Mouse (Mus musculus) v-Abl transformed pro-B cells (cell line): ENCODE measurements around the gene Dvl1.

Experiments used
- in situ Hi-C, 2 experiments: fragments of 400-800 bp; cut with MboI; formaldehyde crosslinking; loops; one replicate each; pipeline ENCODE4 v1.15.1; 2025; ENCODE audit not compliant: unreplicated experiment in 2 of 2

Dvl1 gene

GRCm38 (mm10) chr4:155838187-155839153, 8.7 kb upstream of the Dvl1 start:
- in situ Hi-C loops: loop anchor here in 1 of 2 experiments (10.0 kb wide), 1 partner anchor 106 kb away; the partner anchor contains the start of gene Ube2j2

GRCm38 (mm10) chr4:155839483-155839910, 7.7 kb upstream of the Dvl1 start, which contains the start of gene Mxra8:
Gene Mxra8, plus strand, starts transcription at chr4:155839680.
- in situ Hi-C loops: loop anchor here in 1 of 2 experiments (10.0 kb wide), 1 partner anchor 105 kb away; the partner anchor contains the start of gene Ube2j2

GRCm38 (mm10) chr4:155840076-155841002, 6.9 kb upstream of the Dvl1 start:
- in situ Hi-C loops: no loop called here

GRCm38 (mm10) chr4:155841003-155841454, 6.2 kb upstream of the Dvl1 start:
- in situ Hi-C loops: no loop called here

- in situ Hi-C loops: no loop called here
These were observed 5.4 kb upstream of the Dvl1 start for GRCm38 (mm10) chr4:155841651-155842270.

GRCm38 (mm10) chr4:155843231-155843630, 4.0 kb upstream of the Dvl1 start:
- in situ Hi-C loops: no loop called here

- in situ Hi-C loops: no loop called here
These were observed 570 bp downstream of the Dvl1 start for GRCm38 (mm10) chr4:155847591-155848352.

GRCm38 (mm10) chr4:155848434-155849095, 1.4 kb downstream of the Dvl1 start:
- in situ Hi-C loops: no loop called here

DNA sequence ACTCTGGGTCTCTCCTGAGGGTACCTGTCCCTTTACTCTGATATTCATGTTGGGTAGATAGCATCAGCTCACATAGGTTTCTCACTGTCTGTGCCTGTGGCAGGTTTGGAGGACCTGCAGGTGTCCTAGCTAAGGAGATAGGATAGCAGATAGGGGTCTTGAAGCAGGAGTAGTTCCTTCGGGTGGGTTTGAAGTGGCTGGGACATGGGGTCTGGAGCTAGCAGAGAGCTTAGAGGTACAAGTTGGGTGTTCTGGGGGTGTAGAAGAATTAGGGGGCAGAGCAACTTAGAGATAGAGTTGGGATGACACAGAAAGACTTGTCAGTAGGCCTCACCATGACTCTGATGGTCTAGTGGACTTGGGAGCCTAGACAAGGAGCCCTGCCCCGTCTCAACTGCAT, 2.2 kb downstream of the Dvl1 start:
- in situ Hi-C loops: no loop called here

DNA sequence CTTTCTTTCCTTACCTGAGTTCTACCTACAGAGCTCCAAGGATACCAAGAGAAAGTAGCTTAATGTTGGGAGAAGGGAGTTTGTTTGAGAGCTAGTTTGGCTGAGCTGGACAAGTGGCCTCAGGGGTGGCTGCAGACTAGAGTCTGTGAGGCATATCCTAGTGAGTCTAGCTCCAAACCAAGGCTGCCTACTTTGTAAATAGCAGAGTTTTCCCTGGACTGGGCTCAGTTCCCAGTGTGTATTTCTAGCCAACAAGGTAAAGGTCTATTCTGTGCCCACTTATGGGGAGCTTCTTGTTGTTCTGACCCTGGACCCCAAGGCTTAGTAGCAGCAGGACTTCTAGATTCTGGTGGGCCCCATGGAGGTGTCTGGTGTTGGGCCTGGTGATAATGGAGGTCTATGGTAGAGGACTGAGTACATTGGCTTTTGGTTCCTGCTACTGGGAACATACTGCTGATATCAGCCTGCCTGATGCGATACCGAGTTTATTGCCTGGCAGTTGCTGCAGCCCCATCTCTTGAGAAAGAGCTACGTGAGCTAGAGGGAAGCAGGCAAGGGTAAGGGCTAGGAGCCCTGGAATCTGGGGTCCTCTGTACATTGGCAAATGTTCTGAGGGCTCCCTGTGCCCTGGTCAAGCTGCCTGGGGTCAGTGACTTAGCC, 2.7 kb downstream of the Dvl1 start:
- in situ Hi-C loops: no loop called here

- in situ Hi-C loops: no loop called here
These were observed 4.2 kb downstream of the Dvl1 start for GRCm38 (mm10) chr4:155851368-155851767.

DNA sequence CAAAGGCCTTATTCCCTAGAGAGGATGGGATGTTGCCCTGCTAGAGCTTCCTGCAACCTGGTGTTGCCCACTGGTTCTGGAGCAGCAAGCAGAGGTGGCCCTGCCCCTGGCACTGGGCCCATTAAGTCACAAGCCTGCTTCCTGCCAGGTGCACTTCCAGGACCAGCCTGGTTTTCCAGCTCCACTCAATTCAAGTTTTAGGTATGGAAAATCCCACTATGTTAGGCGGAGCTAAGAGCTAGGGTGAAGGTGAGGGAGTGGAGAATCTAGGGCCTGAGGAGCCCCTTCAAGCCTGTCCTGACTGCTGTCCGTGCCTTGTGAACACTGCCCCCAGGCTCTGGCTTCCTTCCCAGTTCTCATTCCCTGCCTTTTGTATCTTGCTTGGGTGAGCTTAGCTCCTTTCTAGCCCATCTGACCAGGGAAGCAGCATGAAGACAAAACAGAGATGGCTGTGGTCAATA, 4.8 kb downstream of the Dvl1 start:
- in situ Hi-C loops: no loop called here

DNA sequence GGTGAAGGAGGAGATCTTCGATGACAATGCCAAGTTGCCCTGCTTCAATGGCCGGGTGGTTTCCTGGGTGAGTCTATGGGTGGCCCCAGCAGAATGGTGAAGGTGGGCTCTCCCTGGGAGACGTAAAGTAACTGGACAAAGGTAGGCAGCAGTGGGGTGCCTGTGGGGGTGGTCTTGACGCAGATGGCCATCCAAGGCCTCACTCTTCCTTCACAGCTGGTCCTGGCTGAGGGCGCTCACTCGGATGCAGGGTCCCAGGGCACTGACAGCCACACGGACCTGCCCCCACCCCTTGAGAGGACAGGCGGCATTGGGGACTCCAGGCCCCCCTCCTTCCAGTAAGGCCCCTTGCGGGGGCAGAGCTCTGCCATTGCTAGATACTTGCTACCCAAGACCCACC, 6.2 kb downstream of the Dvl1 start:
- in situ Hi-C loops: no loop called here

- in situ Hi-C loops: no loop called here
These were observed 7.8 kb downstream of the Dvl1 start for GRCm38 (mm10) chr4:155854991-155855390.

- in situ Hi-C loops: no loop called here
These were observed 8.9 kb downstream of the Dvl1 start for GRCm38 (mm10) chr4:155856071-155856470.

DNA sequence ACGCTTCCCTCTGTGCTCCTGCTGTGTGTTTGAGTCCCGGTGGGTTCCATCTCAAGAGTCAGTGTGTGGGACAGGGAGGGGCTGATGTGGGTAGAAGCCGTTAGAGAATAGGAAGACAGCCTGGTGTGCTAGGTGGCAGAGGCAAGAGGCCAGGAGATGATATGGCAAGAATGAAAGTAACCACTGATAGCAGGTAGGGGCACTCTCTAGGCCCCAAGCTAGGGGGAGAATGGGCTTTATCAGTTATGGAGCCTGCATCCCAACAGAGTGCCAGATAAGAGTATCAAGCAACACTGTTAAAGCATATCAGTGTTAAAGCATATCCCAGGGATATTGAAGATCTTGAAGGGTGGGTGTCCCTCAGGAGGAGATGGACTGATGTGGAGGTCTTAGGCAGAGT, 9.7 kb downstream of the Dvl1 start:
- in situ Hi-C loops: no loop called here

DNA sequence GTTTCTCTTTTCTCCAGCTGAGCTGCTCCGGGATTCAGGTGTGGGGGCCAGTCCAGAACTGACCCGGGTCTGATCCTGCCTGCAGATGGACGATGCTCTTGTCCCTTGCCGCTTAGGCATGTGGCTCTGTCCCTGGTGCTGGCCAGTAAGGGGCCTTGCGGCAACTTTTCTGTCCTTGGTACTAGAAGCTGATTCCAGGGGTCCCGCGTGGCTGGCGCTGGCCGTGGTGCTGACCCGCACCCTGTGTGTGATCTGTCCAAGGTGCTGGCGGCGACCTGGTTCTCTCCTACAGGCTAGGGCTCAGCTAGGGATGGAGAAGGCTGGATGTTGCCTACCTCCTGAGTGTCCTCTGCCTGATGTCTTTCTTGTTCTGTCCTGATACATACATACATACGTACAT, 12.1 kb downstream of the Dvl1 start:
- in situ Hi-C loops: no loop called here

GRCm38 (mm10) chr4:155861787-155862186, 14.6 kb downstream of the Dvl1 start:
- in situ Hi-C loops: no loop called here

GRCm38 (mm10) chr4:155863001-155863400, 15.8 kb downstream of the Dvl1 start, which contains the start of gene Tas1r3:
Gene Tas1r3, minus strand, starts transcription at chr4:155863362.
- in situ Hi-C loops: no loop called here
